Mouse (Mus musculus) gastrocnemius, postnatal 14 days (tissue): ENCODE data around the gene Cinp. TPM values are rescaled to one million over a fixed set of nuclear protein-coding genes. Genes with fewer than 3 reads are reported as not detected.

Experiments
- DNase-seq: peaks from one replicate; pipeline ENCODE4 v3.0.0; 2021; ENCODE audit warnings: mixed read lengths
- intact Hi-C: fragments of 180-260 bp; cut with DNase I; formaldehyde crosslinking; loops from one replicate; pipeline ENCODE4 v1.15.1; 2025; ENCODE audit warnings: low total_unique reads
- long read RNA-seq, 2 experiments: library from polyadenylated mRNA; stranded (forward); transcript quantifications; one replicate each; pipeline ENCODE4 v2.0.0; 2021
- total RNA-seq, 2 experiments: library from RNA; stranded (reverse); gene quantifications; 2 replicates each; pipeline ENCODE4 v1.2.3; 2021

Gene Cinp
- 10 to 100 TPM; 30.5 to 32.9 TPM for total RNA-seq
- long read RNA-seq, experiment 1, transcript Cinp-201 (5 exons, 2,029 nt) = major isoform, 18 of 22 reads
- long read RNA-seq, experiment 1, partial matches to known transcripts = 1 of 22 reads
- long read RNA-seq, experiment 1, other reads (novel, unspliced or antisense) = 2 of 22 reads
- long read RNA-seq, experiment 2, transcript Cinp-201 (5 exons, 2,029 nt) = major isoform, 16 of 27 reads
- long read RNA-seq, experiment 2, partial matches to known transcripts = 1 of 27 reads
- long read RNA-seq, experiment 2, other reads (novel, unspliced or antisense) = 7 of 27 reads

GRCm38 (mm10) chr12:110889036-110890020 is at the start of gene Cinp, which contains the start of gene Tecpr2:
Gene Cinp (minus strand): TSS chr12:110889145.
Gene Tecpr2 (plus strand): TSS chr12:110889264.
- intact Hi-C loops = no loop called here

GRCm38 (mm10) chr12:110937496-110937895 is 48.6 kb upstream of the Cinp start:
- DNase-seq = no peak
- intact Hi-C loops = no loop called here

More at GRCm38 (mm10) chr12:110889036-110890020, at the start of gene Cinp, which contains the start of gene Tecpr2:
- peak; percentile 97 for DNase-seq

DNA sequence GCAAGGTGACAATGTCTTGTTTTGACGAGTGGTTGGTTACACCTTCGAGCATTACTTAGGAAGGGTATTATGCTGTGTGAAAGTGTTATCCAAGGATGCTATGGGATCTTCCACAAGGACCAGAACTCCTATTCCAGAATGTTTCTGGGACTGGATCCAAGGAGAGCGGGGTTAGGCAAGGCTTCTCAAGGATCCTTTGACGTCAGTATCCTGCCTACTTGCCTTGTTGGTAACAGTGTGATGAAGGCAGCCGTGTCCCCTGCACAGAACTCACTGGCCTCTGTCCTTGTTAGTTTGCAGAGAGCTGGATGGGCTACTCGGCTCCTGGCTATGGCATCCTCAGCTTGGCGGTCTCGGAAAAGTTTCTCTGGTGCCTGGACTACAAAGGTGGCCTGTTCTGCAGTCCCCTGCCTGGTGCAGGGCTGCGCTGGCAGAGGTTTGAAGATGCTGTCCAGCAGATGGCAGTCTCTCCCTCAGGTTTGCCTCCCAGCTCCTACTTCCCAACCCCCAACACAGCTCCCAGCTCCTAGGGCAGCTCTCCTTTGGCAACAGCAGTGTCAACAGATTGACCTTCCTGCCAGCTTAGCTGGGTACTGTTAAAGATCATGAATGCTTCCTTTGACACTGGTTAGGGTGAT is 47.2 kb upstream of the Cinp start:
- intact Hi-C loops = no loop called here
- peak; percentile 83 for DNase-seq

- no peak for DNase-seq
- intact Hi-C loops = no loop called here
Observed at GRCm38 (mm10) chr12:110932820-110933219, 43.9 kb upstream of the Cinp start.

- no peak for DNase-seq
- intact Hi-C loops = no loop called here
Observed at GRCm38 (mm10) chr12:110921572-110921971, 32.6 kb upstream of the Cinp start.

DNA sequence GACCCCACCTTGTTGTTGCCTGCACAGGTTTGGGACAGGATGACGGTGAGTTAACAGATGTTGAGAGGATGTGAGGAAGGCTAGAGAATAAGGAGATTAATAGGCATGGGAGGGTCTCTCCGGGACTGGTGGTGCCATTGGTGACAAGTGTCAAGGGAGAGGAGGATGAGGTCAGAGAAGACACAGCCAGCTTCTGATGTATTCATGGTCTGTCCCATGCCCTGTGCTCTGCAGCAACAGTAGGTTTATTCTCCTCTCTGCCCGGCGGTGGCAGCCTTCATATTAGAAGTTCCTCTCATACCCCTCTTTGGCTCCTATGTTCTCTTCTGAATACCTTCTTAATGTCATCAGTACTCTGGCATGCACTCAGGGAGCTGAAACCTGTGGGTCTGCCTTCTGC is 31.3 kb upstream of the Cinp start:
- no peak for DNase-seq
- intact Hi-C loops = no loop called here

DNA sequence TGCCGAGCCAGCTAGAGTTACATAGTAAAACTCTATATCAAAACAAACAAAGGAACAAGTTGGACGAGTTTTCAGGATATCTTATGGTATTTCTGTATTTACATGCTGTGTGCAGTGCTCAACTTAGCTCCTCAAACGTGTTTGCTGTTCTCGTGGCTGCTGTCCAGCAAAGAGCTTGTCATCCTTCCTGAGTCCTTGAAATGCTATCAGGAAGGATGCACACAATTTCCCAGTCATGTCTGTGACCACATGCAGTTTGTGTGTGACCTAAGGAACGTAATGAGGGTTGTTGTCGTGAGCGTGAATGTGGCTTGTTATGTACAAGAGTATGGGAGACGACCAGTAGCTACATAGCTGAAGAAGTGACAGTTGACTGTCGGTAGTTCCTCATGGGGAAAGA is 26.8 kb upstream of the Cinp start:
- intact Hi-C loops = no loop called here

GRCm38 (mm10) chr12:110909962-110910361 is 21.0 kb upstream of the Cinp start:
- intact Hi-C loops = no loop called here
- no peak for DNase-seq

More for the DNA sequence above, 26.8 kb upstream of the Cinp start:
- no peak for DNase-seq

DNA sequence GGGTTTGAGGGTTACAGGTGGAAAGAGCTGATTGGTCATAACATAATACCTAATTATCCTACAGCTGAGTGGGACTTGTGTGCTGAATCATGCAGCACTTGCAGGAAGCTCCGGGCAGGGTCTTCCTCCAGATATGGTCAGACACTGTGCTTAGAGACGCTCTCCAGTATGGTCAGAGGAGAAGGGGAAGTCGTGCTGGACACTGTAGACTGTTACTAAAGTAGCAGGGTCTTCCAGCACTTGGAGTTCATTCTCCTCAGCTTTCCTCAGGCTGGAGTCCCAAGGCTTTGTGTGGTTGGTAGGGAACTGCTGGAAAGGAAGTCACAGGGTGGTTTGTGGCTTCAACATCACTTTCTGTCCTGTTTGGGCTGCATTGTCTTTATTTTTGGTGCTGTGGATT is 18.9 kb upstream of the Cinp start:
- intact Hi-C loops = no loop called here
- no peak for DNase-seq

GRCm38 (mm10) chr12:110903536-110903935 is 14.6 kb upstream of the Cinp start:
- no peak for DNase-seq
- intact Hi-C loops = no loop called here

- no peak for DNase-seq
- intact Hi-C loops = no loop called here
Observed at GRCm38 (mm10) chr12:110902106-110902505, 13.2 kb upstream of the Cinp start.

DNA sequence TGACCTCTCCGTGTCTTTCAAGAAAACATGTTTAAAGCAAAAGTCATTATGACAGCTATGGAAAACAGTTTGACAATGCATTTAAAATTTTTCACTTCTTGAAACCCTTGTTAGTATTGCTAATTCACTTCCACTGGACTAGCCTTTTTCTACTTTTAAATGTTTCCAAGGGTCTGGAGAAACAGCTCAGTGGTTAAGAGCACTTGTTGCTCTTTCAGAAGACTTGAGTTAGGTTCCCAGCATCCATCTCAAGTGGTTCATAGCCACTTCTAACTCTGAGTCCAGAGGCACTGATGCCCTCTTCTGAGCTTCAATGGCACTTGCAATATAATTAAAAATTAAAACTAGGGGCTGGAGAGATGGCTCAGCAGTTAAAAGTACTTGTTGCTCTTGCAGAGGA is 2.9 kb upstream of the Cinp start:
- DNase-seq = no peak
- intact Hi-C loops = no loop called here

- no peak for DNase-seq
- intact Hi-C loops = no loop called here
Observed at GRCm38 (mm10) chr12:110888606-110889005, 339 bp downstream of the Cinp start.

GRCm38 (mm10) chr12:110888106-110888505 is 839 bp downstream of the Cinp start:
- DNase-seq = no peak
- intact Hi-C loops = no loop called here

DNA sequence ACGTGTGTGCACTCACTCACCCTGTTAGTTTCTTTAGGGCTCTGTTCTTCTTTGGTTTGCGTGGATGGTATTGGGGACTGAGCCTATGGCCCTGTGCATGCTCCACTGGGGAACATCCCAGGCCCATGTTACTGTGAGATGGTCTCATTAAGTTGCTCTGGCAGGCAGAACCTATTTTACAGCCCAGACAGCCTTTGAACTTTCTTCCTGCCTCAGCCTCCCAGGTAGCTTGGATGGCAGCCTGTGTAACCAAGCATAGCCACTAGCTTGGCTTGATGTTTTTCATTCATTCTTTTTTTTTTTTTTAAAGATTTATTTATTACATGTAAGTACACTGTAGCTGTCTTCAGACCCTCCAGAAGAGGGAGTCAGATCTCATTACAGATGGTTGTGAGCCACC is 3.7 kb downstream of the Cinp start:
- no peak for DNase-seq
- intact Hi-C loops = no loop called here

DNA sequence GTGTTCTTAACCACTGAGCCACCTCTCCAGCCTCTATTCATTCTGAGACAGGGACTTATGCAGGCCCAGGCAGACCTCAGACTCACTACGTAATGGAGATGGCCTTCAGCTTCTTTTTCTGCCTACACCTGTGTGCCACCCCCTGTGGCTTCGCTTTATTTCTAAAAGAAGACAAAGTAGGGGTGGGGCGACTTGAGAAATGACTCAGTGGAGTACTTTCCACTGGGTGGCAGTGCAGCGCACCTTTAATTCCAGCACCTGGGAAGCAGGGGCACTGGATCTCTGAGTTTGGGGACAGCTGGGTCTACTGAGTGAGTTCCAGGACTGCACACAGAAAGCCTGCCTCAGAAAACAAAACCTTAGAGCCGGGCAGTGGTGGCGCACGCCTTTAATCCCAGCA is 6.7 kb downstream of the Cinp start:
- no peak for DNase-seq
- intact Hi-C loops = no loop called here

DNA sequence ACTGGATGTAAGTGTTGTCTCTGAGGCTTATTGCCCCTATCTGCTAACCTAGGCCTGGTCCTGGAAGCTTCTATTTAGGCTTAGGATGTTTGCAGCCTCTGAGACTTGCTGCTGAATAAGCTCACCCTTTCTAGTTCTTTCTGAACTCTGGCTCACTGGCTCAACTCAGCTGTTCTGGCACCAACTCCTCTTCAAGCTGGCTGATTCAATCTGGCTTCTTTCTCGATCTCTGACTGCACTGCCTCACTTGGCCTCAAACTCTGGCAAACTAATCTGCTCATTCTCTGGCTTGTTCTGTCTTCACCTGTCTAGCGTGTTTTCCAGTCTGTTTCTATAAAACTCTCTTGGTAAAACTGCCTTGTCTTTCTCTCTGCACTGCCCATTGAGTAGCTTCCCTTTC is 13.6 kb downstream of the Cinp start:
- no peak for DNase-seq
- intact Hi-C loops = no loop called here

DNA sequence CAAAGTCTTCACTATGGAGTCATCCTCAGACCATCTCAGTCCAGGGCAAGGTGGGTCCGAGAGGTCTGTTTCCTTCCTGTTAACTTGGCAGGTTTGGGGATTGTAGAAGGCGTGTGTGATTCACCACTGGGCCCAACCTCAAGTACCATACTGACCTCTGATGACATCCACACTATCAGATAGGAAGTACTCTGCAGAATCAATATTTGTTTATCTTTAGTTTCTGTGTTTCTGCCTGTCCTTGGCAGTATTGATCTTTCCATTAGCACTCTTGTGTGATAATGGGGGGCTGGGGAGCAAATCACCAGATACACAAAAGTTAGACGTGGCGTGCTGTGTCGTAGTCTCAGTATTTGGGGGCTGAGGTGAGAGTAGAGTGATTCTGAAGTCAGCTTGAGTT is 17.7 kb downstream of the Cinp start:
- intact Hi-C loops = no loop called here
- no peak for DNase-seq

- DNase-seq = no peak
- intact Hi-C loops = no loop called here
Observed at GRCm38 (mm10) chr12:110870107-110870506, 18.8 kb downstream of the Cinp start.

GRCm38 (mm10) chr12:110865989-110866388 is 23.0 kb downstream of the Cinp start:
- DNase-seq = no peak
- intact Hi-C loops = no loop called here
